Mouse (Mus musculus) bone marrow, adult 2 months (tissue): ENCODE measurements around the gene Sec16a.

Experiments used
- CTCF ChIP-seq: fragments of 200-500 bp; IDR thresholded peaks from 2 replicates; pipeline ENCODE4 v1.5.1; 2011; ENCODE audit warnings: low read length, control low read depth; ENCODE audit not compliant: control insufficient read depth, insufficient read depth
- POLR2A ChIP-seq: fragments of 200-500 bp; IDR thresholded peaks from 2 replicates; pipeline ENCODE4 v1.6.1; 2011; ENCODE audit warnings: low read depth, mild to moderate bottlenecking, control low read depth, low read length, borderline replicate concordance; ENCODE audit not compliant: control insufficient read depth

DNA sequence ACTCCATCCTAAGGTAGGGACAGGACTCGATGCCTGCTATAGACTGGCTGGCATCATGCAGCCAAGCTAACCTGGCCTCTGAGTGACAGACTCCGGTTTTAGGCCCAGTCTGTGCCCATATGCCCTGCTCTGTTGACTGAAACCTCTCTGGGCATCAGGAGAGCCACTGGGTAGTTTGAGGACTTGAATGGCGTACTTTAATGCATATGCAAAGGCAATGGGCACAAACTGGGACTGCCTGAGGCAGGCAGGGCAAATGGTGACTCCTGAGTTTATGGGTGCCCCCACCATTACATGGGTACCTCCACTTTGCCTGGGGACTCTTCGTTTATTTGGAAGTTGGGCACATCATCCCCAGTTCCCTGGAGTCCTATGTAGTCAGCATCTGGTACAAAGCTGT lies 1.7 kb upstream of the Sec16a start:
- TF ChIP-seq POLR2A (no peak), CTCF (no peak)
